Mouse (Mus musculus) forebrain, embryonic 13.5 days (tissue): Measurements from ENCODE around the gene Nup160. TPM values are rescaled to one million over a fixed set of nuclear protein-coding genes. Genes with fewer than 3 reads are reported as not detected.

Experiments used
- ATAC-seq: fragments of 200-750 bp; cut with Nextera tagmentation; 2 replicates; pipeline ENCODE4 v1.8.0; 2017
- H3K27ac ChIP-seq: fragments of 300-500 bp; sonication (generic); 2 replicates; pipeline ENCODE4 v1.5.1; 2015; ENCODE audit warnings: inconsistent platforms, mild to moderate bottlenecking, moderate library complexity
- H3K27me3 ChIP-seq: fragments of 300-500 bp; sonication (generic); 2 replicates; pipeline ENCODE4 v1.6.1; 2015; ENCODE audit warnings: mild to moderate bottlenecking, inconsistent platforms
- H3K36me3 ChIP-seq: fragments of 300-500 bp; sonication (generic); 2 replicates; pipeline ENCODE4 v1.6.1; 2015; ENCODE audit warnings: mild to moderate bottlenecking, inconsistent platforms; ENCODE audit not compliant: poor library complexity, severe bottlenecking
- H3K4me1 ChIP-seq: fragments of 300-500 bp; sonication (generic); 2 replicates; pipeline ENCODE4 v1.6.1; 2015; ENCODE audit warnings: inconsistent platforms
- H3K4me2 ChIP-seq: fragments of 300-500 bp; sonication (generic); 2 replicates; pipeline ENCODE4 v1.6.1; 2015; ENCODE audit warnings: inconsistent platforms, mild to moderate bottlenecking, moderate library complexity
- H3K4me3 ChIP-seq: fragments of 300-500 bp; sonication (generic); 2 replicates; pipeline ENCODE4 v1.5.1; 2015; ENCODE audit warnings: mild to moderate bottlenecking, inconsistent platforms
- H3K9ac ChIP-seq: fragments of 300-500 bp; sonication (generic); 2 replicates; pipeline ENCODE4 v1.6.1; 2015; ENCODE audit warnings: mild to moderate bottlenecking, inconsistent platforms
- H3K9me3 ChIP-seq: fragments of 300-500 bp; sonication (generic); replicated peaks from 2 replicates; pipeline ENCODE4 v1.6.1; 2016; ENCODE audit warnings: inconsistent platforms
- WGBS: fragments of 180-500 bp; shearing (Covaris S2); methylation state at CpG from one replicate; pipeline ENCODE4 v1.1.7; 2015; 5-methylcytosine and 5-hydroxymethylcytosine counted together
- polyA plus RNA-seq: library from polyadenylated mRNA; unstranded; fragments of >200 nt; fragmentation: Nextera tagmentation; extraction: Ambion mirVana; gene quantifications from 2 replicates; pipeline ENCODE4 v1.2.1, GENCODE M21; 2015

Nup160 gene
- polyA plus RNA-seq, 1 experiment from 2014 or later, result 30.7 TPM

- WGBS, result 76% methylated on average over 6 of the region's 6 CpGs
- no peak overlapping the region for H3K9ac ChIP-seq
These were observed 29.9 kb upstream of the Nup160 start for GRCm38 (mm10) chr2:90647084-90647483.

DNA sequence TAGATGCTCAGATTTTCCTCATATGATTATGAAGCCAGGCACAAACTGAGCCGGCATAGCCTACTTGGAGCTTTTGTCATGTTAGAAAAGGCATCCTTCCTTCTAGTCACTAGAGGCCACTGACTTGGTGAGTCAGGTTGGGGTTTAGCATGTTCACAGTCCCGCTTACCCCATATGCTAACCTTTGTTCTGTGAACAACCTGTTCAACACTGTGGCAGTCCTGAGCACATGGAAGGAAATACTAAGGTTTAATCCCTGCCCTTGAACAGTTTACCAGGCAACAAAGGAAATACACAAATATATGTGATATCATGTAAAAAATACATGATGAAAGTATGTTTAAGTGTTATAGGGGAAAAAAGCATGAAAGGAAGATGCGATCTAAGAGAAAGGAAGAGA, 27.6 kb upstream of the Nup160 start:
- Histone ChIP-seq H3K9ac (no peak overlapping the region), H3K27me3 (no peaks in the 10 kb centered on the region), H3K4me3 (no peak overlapping the region), H3K27ac (no peak overlapping the region), H3K4me2 (no peak overlapping the region), H3K4me1 (no peaks in the 10 kb centered on the region), H3K9me3 (no peaks in the 10 kb centered on the region), H3K36me3 (no peaks in the 10 kb centered on the region)
- ATAC-seq, result no peak
- 85% methylated on average over 3 of the region's 3 CpGs for WGBS

More at GRCm38 (mm10) chr2:90647084-90647483, 29.9 kb upstream of the Nup160 start:
- no peak for ATAC-seq
- Histone ChIP-seq H3K27me3 (no peaks in the 10 kb centered on the region), H3K27ac (no peak overlapping the region), H3K4me2 (no peak overlapping the region), H3K36me3 (no peaks in the 10 kb centered on the region), H3K4me3 (no peak overlapping the region), H3K4me1 (no peaks in the 10 kb centered on the region), H3K9me3 (no peaks in the 10 kb centered on the region)

- Histone ChIP-seq H3K27ac (no peak overlapping the region), H3K27me3 (no peaks in the 10 kb centered on the region)
- 63% methylated on average over 4 of the region's 4 CpGs for WGBS
These were observed 27.1 kb upstream of the Nup160 start for GRCm38 (mm10) chr2:90649965-90650364.

GRCm38 (mm10) chr2:90652101-90652500, 24.9 kb upstream of the Nup160 start:
- Histone ChIP-seq H3K27ac (no peak overlapping the region), H3K36me3 (no peaks in the 10 kb centered on the region), H3K4me3 (no peak overlapping the region), H3K27me3 (no peaks in the 10 kb centered on the region), H3K9me3 (no peaks in the 10 kb centered on the region), H3K9ac (no peak overlapping the region), H3K4me2 (no peak overlapping the region), H3K4me1 (no peaks in the 10 kb centered on the region)
- WGBS, result 82% methylated on average over 8 of the region's 10 CpGs
- no peak for ATAC-seq

More at GRCm38 (mm10) chr2:90649965-90650364, 27.1 kb upstream of the Nup160 start:
- H3K36me3 ChIP-seq, result no peaks in the 10 kb centered on the region
- no peak overlapping the region for H3K4me3 ChIP-seq
- no peak for ATAC-seq
- no peak overlapping the region for H3K4me2 ChIP-seq
- H3K9me3 ChIP-seq, result no peaks in the 10 kb centered on the region
- no peak overlapping the region for H3K9ac ChIP-seq
- no peaks in the 10 kb centered on the region for H3K4me1 ChIP-seq

GRCm38 (mm10) chr2:90652993-90653392, 24.0 kb upstream of the Nup160 start:
- H3K9me3 ChIP-seq, result no peaks in the 10 kb centered on the region
- WGBS, result 72% methylated on average over 4 of the region's 4 CpGs
- no peak overlapping the region for H3K27ac ChIP-seq
- no peak for ATAC-seq
- no peaks in the 10 kb centered on the region for H3K4me1 ChIP-seq
- no peaks in the 10 kb centered on the region for H3K36me3 ChIP-seq
- no peak overlapping the region for H3K4me2 ChIP-seq
- H3K27me3 ChIP-seq, result no peaks in the 10 kb centered on the region
- no peak overlapping the region for H3K4me3 ChIP-seq
- H3K9ac ChIP-seq, result no peak overlapping the region

GRCm38 (mm10) chr2:90655449-90655848, 21.6 kb upstream of the Nup160 start:
- no peaks in the 10 kb centered on the region for H3K4me1 ChIP-seq
- H3K4me3 ChIP-seq, result no peak overlapping the region
- no peaks in the 10 kb centered on the region for H3K27me3 ChIP-seq
- no peak overlapping the region for H3K27ac ChIP-seq
- no peaks in the 10 kb centered on the region for H3K9me3 ChIP-seq
- no peak overlapping the region for H3K9ac ChIP-seq
- no peak for ATAC-seq
- no peak overlapping the region for H3K4me2 ChIP-seq
- 87% methylated on average over 6 of the region's 6 CpGs for WGBS
- H3K36me3 ChIP-seq, result no peaks in the 10 kb centered on the region

DNA sequence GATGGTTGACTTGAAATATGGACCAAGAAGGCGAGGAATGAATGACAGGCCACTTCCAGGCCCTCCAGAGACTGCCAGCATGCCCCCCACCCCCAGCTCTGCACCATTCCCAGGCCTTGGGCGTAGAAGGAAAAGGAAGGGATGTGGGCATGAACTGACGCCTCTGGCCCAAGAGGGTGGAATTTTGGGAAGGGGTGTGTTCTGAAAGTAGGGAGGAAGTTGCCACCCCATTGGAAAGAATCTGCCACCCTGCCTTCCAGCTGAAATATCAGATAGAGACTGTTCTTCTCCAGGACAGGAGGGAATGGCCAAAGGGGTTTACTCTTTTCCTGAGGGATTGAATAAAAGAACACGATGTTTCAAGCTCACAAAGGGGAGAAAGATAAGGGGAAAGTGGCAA, 18.4 kb upstream of the Nup160 start:
- 78% methylated on average over 4 of the region's 4 CpGs for WGBS
- Histone ChIP-seq H3K4me3 (no peak overlapping the region), H3K4me2 (no peak overlapping the region), H3K9me3 (no peaks in the 10 kb centered on the region), H3K27me3 (no peaks in the 10 kb centered on the region), H3K4me1 (no peaks in the 10 kb centered on the region), H3K9ac (no peak overlapping the region), H3K36me3 (no peaks in the 10 kb centered on the region), H3K27ac (no peak overlapping the region)
- no peak for ATAC-seq

DNA sequence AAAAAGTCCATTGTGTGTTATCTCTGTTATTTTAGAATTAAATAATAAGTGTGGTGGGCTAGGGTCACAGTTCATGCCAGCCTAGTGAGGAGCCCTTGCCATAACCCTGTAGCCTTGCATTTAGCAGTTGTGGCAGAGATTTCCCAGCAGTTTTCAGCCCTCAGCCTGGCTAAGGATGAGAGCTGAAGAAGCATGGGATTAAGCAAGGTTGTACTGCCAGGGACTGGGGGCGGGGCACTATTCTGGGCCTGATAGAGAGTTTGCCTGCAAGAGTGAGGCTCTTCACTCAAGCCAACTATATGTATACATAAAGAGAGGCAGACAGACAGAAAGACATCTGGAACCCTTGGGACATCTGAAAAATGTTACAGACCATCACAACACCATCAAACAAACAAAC, 18.0 kb upstream of the Nup160 start:
- Histone ChIP-seq H3K36me3 (no peaks in the 10 kb centered on the region), H3K27me3 (no peaks in the 10 kb centered on the region), H3K9ac (no peak overlapping the region), H3K4me2 (no peak overlapping the region), H3K27ac (no peak overlapping the region), H3K9me3 (no peaks in the 10 kb centered on the region), H3K4me3 (no peak overlapping the region), H3K4me1 (no peaks in the 10 kb centered on the region)
- 76% methylated on average over 1 of the region's 1 CpGs for WGBS
- no peak for ATAC-seq

DNA sequence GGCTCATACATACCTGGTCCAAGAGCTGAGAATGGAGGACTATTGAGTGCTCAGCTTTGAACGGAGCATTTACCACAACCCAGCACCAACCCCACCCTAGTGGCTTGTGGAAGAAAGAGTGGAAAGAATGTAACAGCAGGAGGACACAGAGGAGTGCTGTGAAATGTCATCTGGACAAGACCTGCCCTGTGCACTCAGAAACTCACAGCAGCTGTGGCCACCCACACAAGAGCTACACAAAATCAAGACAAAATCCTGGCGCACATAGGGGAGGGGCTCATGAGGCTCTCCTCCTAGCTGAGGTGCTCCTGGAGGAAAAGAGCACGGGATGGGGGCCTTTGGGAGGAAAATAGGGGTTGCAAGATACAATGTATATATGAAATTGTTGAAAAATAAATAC, 17.4 kb upstream of the Nup160 start:
- WGBS, result 78% methylated on average over 3 of the region's 3 CpGs
- Histone ChIP-seq H3K9me3 (no peaks in the 10 kb centered on the region), H3K4me3 (no peak overlapping the region), H3K4me2 (no peak overlapping the region), H3K36me3 (no peaks in the 10 kb centered on the region), H3K9ac (no peak overlapping the region), H3K4me1 (no peaks in the 10 kb centered on the region), H3K27ac (no peak overlapping the region), H3K27me3 (no peaks in the 10 kb centered on the region)
- no peak for ATAC-seq

DNA sequence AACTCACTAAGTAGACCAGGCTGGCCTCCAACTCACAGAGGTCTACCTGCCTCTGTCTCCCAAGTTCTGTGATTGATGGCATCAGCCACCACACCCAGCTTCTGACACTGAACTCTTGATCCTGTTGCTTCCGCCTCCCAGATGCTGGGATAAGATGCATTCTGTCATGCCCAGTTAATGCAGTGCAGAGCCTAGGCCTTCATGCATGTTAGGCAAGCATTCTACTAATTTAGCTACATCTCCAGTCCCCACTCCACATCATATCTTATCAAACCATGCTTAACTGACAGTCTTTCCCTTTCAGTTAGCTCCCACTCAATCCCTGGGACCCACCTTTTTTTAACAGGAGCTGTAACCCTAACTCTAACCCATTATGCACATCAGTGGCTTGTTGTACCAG, 16.1 kb upstream of the Nup160 start:
- H3K9ac ChIP-seq, result no peak overlapping the region
- no peak for ATAC-seq
- WGBS, result 86% methylated on average over 1 of the region's 1 CpGs

DNA sequence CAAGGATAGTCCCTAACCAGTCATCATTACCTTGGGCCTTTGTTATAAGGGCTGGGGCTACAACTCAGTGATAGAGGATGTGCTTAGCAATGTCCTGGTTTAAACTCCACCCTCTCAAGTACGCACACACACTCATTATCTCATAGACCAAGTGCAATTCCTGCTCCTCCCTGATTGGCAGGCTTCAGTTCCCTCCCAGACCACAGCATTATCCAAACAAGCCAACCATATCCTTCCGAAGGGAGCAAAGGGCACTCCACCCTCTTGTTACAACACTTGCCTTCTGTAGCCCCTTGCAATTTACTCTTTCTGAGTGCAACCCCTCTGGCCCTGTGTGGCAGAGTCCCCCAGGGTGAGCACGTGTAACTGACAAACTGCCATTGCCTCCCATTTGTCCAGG, 15.6 kb upstream of the Nup160 start:
- Histone ChIP-seq H3K36me3 (no peaks in the 10 kb centered on the region), H3K9ac (no peak overlapping the region), H3K4me3 (no peak overlapping the region), H3K4me1 (no peaks in the 10 kb centered on the region), H3K9me3 (no peaks in the 10 kb centered on the region), H3K4me2 (no peak overlapping the region), H3K27ac (no peak overlapping the region), H3K27me3 (no peaks in the 10 kb centered on the region)
- 54% methylated on average over 3 of the region's 3 CpGs for WGBS
- no peak for ATAC-seq

More for the DNA sequence above, 16.1 kb upstream of the Nup160 start:
- Histone ChIP-seq H3K27ac (no peak overlapping the region), H3K4me3 (no peak overlapping the region), H3K27me3 (no peaks in the 10 kb centered on the region), H3K9me3 (no peaks in the 10 kb centered on the region), H3K36me3 (no peaks in the 10 kb centered on the region), H3K4me1 (no peaks in the 10 kb centered on the region), H3K4me2 (no peak overlapping the region)

DNA sequence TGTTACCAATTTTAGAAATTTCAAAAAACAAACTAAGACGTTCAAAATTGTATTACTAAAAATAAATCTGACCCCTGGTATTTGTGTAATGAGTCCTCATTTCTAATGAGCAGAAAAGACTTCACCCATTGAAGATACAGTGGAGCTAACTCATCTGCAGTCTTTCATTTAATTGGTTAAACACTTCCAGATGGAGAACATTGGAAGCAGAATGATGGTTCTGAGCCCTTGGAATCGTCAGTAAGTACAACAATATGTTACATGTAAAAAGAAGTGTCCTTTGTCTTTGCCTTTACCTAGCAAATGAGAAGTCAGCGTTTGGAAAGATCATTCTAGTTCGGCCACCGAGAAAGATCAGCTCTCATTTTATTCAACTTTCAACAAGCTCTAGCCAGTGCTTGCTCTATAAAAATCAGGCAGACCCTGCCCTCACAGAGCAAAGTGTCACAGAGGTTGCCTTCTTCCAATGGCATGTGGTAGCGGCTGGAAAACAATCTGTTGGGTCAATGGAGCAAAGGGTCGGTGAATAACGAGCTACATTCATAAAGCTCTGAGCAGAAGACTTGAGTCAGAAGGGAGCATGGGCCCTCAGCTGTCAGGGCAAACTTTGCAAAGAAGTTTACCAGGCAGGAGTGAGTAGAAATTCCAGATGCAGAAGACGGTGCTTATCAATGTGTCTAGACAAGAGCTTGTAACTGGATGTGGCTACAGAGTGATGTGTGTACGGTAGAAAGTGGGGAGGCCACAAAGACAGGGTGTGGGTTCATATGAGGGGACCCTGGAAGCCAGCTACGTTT, 10.2 kb upstream of the Nup160 start:
- WGBS, result 57% methylated on average over 11 of the region's 11 CpGs

More for the DNA sequence above, 10.2 kb upstream of the Nup160 start:
- ATAC-seq, result no peak
- Histone ChIP-seq H3K4me1 (peaks cover 8% of the 10 kb centered on the region; the same call in 1 of the 2 replicates), H3K27me3 (no peaks in the 10 kb centered on the region), H3K27ac (no peak overlapping the region), H3K9ac (no peak overlapping the region), H3K9me3 (no peaks in the 10 kb centered on the region), H3K36me3 (no peaks in the 10 kb centered on the region), H3K4me3 (no peak overlapping the region), H3K4me2 (no peak overlapping the region; the same call in 1 of the 2 replicates)
